In genomic region chr10:43112296-43112695, GRCm38 (mm10) we compare ENCODE assay signal across 17 mouse cellular contexts.
A peak's percentile ranks its signal among the peaks of the same experiment; 100 is the strongest.
DNase-seq lines count a peak whose midpoint lies in the region; ATAC-seq lines count a peak whose summit lies in the region.
"Had no signal": no experiment of that assay in that cellular context is flagged by ENCODE, and none has a peak within 500 bp of the region (broad histone marks: within the 10 kb centered on the region; RNA-seq: fewer than 3 reads in every experiment).

No protein-coding gene starts in this region.

- H3K4me1 ChIP-seq in forebrain, embryonic 10.5 days: peaks cover 33% of the 10 kb centered on the region
- H3K4me1 ChIP-seq in forebrain, embryonic 16.5 days (replicated peaks; ENCODE audit: control insufficient read depth, insufficient read depth, low read length): peaks cover 22% of the 10 kb centered on the region
- H3K4me1 ChIP-seq in neural tube, embryonic 15.5 days: peaks cover 22% of the 10 kb centered on the region
- H3K4me1 ChIP-seq: lung, embryonic 15.5 days had no signal

- DNase-seq in forebrain, embryonic 10.5 days (ENCODE audit: extremely low spot score, low spot score): no peak
- DNase-seq in lung, adult 18-20 months: peak; percentile 14 to 54
- DNase-seq in lung, postnatal 14 days: no peak
- DNase-seq in neural tube, embryonic 10.5 days (ENCODE audit: extremely low spot score, low spot score): peak; percentile 25
- DNase-seq in thymus, postnatal 0 days (ENCODE audit: low spot score): no peak
- DNase-seq: adrenal gland, postnatal 10 days; cerebellum, adult 11-12 months; cerebellum, postnatal 25 days; thymus, adult 18-20 months had no signal

- H3K27me3 ChIP-seq in forebrain, embryonic 10.5 days (ENCODE audit: poor library complexity, severe bottlenecking): peaks cover 12% of the 10 kb centered on the region; the same call in 1 of the 2 replicates
- no peaks in the 10 kb centered on the region for H3K27me3 ChIP-seq in forebrain, embryonic 16.5 days (replicated peaks; ENCODE audit: control insufficient read depth, insufficient read depth, low read length)
- no peaks in the 10 kb centered on the region for H3K27me3 ChIP-seq in neural tube, embryonic 15.5 days (replicated peaks)
- H3K27me3 ChIP-seq: heart, embryonic 12.5 days; kidney, embryonic 15.5 days; limb, embryonic 15.5 days; lung, embryonic 15.5 days had no signal

- H3K36me3 ChIP-seq in forebrain, embryonic 10.5 days (replicated peaks): no peaks in the 10 kb centered on the region
- H3K36me3 ChIP-seq in forebrain, embryonic 16.5 days (ENCODE audit: control insufficient read depth, insufficient read depth): no peaks in the 10 kb centered on the region
- H3K36me3 ChIP-seq in neural tube, embryonic 15.5 days: no peaks in the 10 kb centered on the region
- H3K36me3 ChIP-seq: heart, embryonic 12.5 days; kidney, embryonic 15.5 days; limb, embryonic 15.5 days; lung, embryonic 15.5 days had no signal

- no peak overlapping the region for H3K4me2 ChIP-seq in forebrain, embryonic 16.5 days (ENCODE audit: low read length)
- H3K4me2 ChIP-seq in neural tube, embryonic 15.5 days: no peak overlapping the region
- H3K4me2 ChIP-seq: heart, embryonic 12.5 days; kidney, embryonic 15.5 days; limb, embryonic 15.5 days; lung, embryonic 15.5 days had no signal

- WGBS in forebrain, embryonic 10.5 days: 68% methylated on average over 7 of the region's 7 CpGs
- 52% methylated on average over 7 of the region's 7 CpGs for WGBS in forebrain, embryonic 16.5 days
- 34% methylated on average over 7 of the region's 7 CpGs for WGBS in neural tube, embryonic 15.5 days

- ATAC-seq in forebrain, embryonic 16.5 days: no peak; the same call in 1 of the 2 replicates
- no peak for ATAC-seq in neural tube, embryonic 15.5 days (ENCODE audit: low FRiP score)
- ATAC-seq in inflammation-experienced regulatory T-cells, adult 6 months: no peak
- ATAC-seq: intestine, embryonic 16.5 days had no signal

- H3K4me3 ChIP-seq in forebrain, embryonic 10.5 days: no peak overlapping the region
- no peak overlapping the region for H3K4me3 ChIP-seq in forebrain, embryonic 16.5 days (replicated peaks; ENCODE audit: low read length)
- no peak overlapping the region for H3K4me3 ChIP-seq in neural tube, embryonic 15.5 days (replicated peaks)
- H3K4me3 ChIP-seq: heart, embryonic 12.5 days; kidney, embryonic 15.5 days; limb, embryonic 15.5 days; lung, embryonic 15.5 days had no signal

- no peaks in the 10 kb centered on the region for H3K9me3 ChIP-seq in forebrain, embryonic 10.5 days
- H3K9me3 ChIP-seq in forebrain, embryonic 16.5 days (ENCODE audit: control insufficient read depth, low read length): no peaks in the 10 kb centered on the region
- H3K9me3 ChIP-seq in neural tube, embryonic 15.5 days (replicated peaks): no peaks in the 10 kb centered on the region
- H3K9me3 ChIP-seq: heart, embryonic 12.5 days; kidney, embryonic 15.5 days; limb, embryonic 15.5 days; lung, embryonic 15.5 days had no signal

- H3K9ac ChIP-seq in forebrain, embryonic 16.5 days (replicated peaks; ENCODE audit: low read depth, low read length): no peak overlapping the region
- no peak overlapping the region for H3K9ac ChIP-seq in neural tube, embryonic 15.5 days (replicated peaks)
- H3K9ac ChIP-seq: heart, embryonic 12.5 days; kidney, embryonic 15.5 days; limb, embryonic 15.5 days; lung, embryonic 15.5 days had no signal

- peak overlapping the region; percentile 65 for H3K27ac ChIP-seq in forebrain, embryonic 10.5 days
- no peak overlapping the region for H3K27ac ChIP-seq in forebrain, embryonic 16.5 days (ENCODE audit: low read length)
- no peak overlapping the region for H3K27ac ChIP-seq in neural tube, embryonic 15.5 days (replicated peaks)
- H3K27ac ChIP-seq: kidney, embryonic 15.5 days; limb, embryonic 15.5 days; lung, embryonic 15.5 days had no signal

Comparison
In these comparisons a context has a peak if more than half of its experiments do, and no peak if none do; other contexts are left out.
1. DNase-seq: peak in lung, adult 18-20 months (2 of 2) and neural tube, embryonic 10.5 days (single experiment); none in forebrain, embryonic 10.5 days (single experiment), lung, postnatal 14 days (single experiment) and thymus, postnatal 0 days (single experiment).